Mouse (Mus musculus): ENCODE measurements around the gene 2210016F16Rik. TPM values are rescaled to one million over a fixed set of nuclear protein-coding genes. Genes with fewer than 3 reads are reported as not detected.
"Not testable (repeated sequence)": the region's sequence is repeated elsewhere in the genome, so short reads cannot be mapped to it uniquely, and the experiment has no call there.

The 2210016F16Rik gene
- 1 to 10 TPM; 5.7 to 6.3 TPM for total RNA-seq (2021)
- long read RNA-seq, experiment 1, transcript 2210016F16Rik-201 (4 exons, 3,051 nt) = major isoform, 14 of 16 reads
- long read RNA-seq, experiment 1, partial matches to known transcripts = 2 of 16 reads
- long read RNA-seq, experiment 1, other reads (novel, unspliced or antisense) = 0 of 16 reads
- long read RNA-seq, experiment 2, transcript 2210016F16Rik-201 (4 exons, 3,051 nt) = major isoform, 17 of 25 reads
- long read RNA-seq, experiment 2, partial matches to known transcripts = 1 of 25 reads
- long read RNA-seq, experiment 2, other reads (novel, unspliced or antisense) = 7 of 25 reads

GRCm38 (mm10) chr13:58384779-58385546 lies at the start of gene 2210016F16Rik:
Gene 2210016F16Rik, minus strand, starts transcription at chr13:58385225.
- DNase-seq (ENCODE audit: low spot score in 2 of 2) = peak; percentile 38 to 57

GRCm38 (mm10) chr13:58423061-58423660 lies 38.1 kb upstream of the 2210016F16Rik start:
- DNase-seq (ENCODE audit: low spot score in 2 of 2) = no peak

- no peak for DNase-seq (ENCODE audit: low spot score in 2 of 2)
Measured at GRCm38 (mm10) chr13:58422242-58422641, 37.2 kb upstream of the 2210016F16Rik start.

- no peak for DNase-seq (ENCODE audit: low spot score in 2 of 2)
Measured at GRCm38 (mm10) chr13:58421026-58421425, 36.0 kb upstream of the 2210016F16Rik start.

DNA sequence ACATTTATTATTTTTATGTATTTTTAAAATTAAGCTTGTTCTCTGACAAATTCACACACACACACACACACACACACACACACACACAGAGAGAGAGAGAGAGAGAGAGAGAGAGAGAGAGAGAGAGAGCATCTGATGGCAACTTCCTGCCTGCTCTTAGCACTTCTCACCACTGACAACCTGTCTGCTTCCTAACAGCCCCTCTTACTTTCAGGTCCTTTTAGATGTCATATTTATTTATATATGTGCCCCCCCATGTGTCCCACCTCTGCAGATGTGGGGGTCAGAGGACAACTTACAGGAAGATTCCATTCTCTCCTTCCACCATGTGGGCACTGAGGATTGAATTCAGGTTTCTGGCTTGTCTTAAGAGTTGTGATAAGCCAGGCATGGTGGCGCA lies 34.2 kb upstream of the 2210016F16Rik start:
- DNase-seq (ENCODE audit: low spot score in 2 of 2) = no peak

GRCm38 (mm10) chr13:58418656-58419055 lies 33.6 kb upstream of the 2210016F16Rik start:
- no peak for DNase-seq (ENCODE audit: low spot score in 2 of 2)

- DNase-seq (ENCODE audit: low spot score in 2 of 2) = no peak
Measured at GRCm38 (mm10) chr13:58415838-58416237, 30.8 kb upstream of the 2210016F16Rik start.

GRCm38 (mm10) chr13:58415374-58415773 lies 30.3 kb upstream of the 2210016F16Rik start:
- no peak for DNase-seq (ENCODE audit: low spot score in 2 of 2)

DNA sequence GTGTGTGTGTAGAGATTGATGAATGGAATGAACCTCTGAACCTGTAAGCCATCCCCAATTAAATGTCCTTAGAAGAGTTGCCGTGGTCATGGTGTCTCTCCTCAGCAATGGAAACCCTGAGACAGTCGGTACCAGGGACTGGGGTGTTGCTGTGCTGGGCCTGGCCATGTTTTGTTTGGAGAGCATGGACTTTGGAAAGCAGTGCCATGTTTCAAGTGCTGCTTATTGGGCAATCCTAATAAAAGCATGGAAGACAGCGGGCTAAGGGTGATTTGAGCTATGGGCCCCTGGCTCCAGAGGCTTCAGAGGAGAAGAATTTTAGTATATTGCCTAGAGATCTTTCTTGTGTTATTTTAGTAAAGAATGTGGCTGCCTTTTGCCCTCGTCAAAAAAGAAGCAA lies 26.0 kb upstream of the 2210016F16Rik start:
- no peak for DNase-seq (ENCODE audit: low spot score in 2 of 2)

GRCm38 (mm10) chr13:58403243-58403642 lies 18.2 kb upstream of the 2210016F16Rik start, which contains the start of gene Hnrnpk:
Gene Hnrnpk, minus strand, starts transcription at chr13:58403343.
- not testable (repeated sequence) for DNase-seq (ENCODE audit: low spot score in 2 of 2)

GRCm38 (mm10) chr13:58402744-58403110 lies 17.7 kb upstream of the 2210016F16Rik start:
- no peak for DNase-seq (ENCODE audit: low spot score in 2 of 2)

DNA sequence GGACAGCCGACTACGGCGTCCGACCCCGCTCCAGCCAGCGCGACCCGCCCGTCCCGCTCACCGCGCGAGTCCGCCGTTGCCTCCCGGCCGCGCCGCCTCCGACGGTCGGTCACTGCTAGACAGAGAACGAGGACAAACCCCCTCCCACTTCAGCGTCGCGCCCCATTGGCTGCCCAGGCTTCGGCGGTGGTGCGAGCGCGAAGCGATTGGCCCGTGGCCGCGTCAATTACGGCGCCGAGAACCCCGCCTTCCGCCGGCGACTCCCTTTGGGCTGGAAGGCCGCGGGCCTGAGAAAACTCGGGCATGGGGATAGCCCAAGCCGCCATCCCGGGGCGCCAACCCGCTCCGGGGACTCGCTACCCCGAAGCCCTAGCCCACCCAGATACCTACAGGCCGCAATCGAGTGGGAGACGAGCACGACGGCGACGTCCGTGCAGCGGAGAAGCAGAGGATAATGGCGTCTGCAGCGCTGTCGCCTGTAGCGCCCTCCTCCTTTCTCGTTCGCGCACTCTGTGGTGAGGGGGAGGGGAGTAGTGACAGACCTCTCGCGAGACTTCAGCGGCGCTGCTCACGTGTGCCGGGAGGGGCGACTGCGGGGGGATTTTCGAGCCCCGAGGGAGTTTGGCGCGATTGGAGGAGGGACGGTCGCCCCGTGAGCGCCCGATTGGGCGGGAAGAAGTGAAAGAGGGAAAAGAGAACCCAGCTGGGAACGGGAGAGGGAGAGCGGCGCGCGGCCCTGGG lies 17.1 kb upstream of the 2210016F16Rik start, which contains the start of gene Rmi1:
Gene Rmi1 (plus strand): TSS at position 246 of the 741 bp plus-strand sequence.
- peak; percentile 98 to 100 for DNase-seq (ENCODE audit: low spot score in 2 of 2)

DNA sequence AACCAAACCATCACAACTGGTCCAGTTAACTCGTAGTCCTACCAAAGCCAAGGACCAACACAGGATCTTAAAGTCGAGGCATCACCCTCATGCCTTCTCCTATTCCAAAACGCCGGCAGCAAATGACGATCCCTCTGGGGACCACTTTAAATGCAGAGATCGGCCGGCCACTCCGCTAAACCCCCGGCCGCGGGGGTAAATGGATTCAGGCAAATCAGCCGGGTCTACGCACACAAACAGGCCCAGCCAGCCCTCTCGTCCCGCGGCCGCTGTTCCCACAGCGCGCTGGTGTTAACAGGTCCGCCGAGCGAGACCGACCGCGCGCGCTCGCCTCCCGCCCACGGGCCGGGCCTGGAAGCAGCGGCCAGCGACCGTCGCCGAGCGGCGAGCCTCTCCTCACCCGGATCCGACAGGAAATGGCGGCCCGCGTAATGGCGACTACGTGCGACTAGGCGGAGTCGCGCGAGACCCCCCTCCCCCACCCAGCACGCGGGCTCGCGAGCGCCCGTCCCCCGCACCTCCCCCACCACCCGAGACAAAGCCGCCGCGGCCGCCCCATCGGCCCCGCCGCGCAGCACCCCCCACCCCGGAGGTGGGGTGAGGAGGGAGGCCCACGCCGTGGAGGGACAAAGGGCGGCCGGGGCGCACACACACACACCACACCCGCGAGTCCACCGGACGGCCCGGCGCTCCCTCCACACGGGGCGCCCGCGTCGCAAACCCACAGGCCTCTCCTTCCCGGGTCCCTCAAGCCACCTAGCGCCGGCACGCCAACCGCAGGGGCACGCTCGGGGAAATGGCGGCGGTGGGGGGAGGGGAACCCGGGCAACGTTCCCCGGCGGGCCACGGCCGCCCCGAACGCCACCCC lies 16.3 kb upstream of the 2210016F16Rik start:
- DNase-seq (ENCODE audit: low spot score in 2 of 2) = peak; percentile 74 to 76

- DNase-seq (ENCODE audit: low spot score in 2 of 2) = no peak
Measured at GRCm38 (mm10) chr13:58400576-58400975, 15.6 kb upstream of the 2210016F16Rik start.

DNA sequence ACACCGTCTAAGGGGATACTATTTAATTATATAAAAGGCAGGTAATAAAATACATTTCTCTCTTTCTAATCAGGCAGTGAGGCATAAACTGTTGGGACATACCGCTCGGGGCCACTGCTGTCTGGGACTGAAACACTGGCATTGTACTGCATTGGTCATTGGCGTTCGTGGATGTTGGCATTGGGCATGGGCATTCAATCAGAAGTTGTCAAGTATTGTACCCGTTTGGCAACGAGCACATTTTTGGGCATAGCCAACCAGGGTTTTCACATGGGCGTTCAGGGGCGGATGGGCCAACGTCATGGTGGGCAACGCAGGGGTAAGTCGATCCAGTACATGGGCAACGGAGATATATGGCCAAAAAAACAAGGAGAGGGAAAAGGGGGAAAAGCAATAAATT lies 12.6 kb upstream of the 2210016F16Rik start:
- no peak for DNase-seq (ENCODE audit: low spot score in 2 of 2)

DNA sequence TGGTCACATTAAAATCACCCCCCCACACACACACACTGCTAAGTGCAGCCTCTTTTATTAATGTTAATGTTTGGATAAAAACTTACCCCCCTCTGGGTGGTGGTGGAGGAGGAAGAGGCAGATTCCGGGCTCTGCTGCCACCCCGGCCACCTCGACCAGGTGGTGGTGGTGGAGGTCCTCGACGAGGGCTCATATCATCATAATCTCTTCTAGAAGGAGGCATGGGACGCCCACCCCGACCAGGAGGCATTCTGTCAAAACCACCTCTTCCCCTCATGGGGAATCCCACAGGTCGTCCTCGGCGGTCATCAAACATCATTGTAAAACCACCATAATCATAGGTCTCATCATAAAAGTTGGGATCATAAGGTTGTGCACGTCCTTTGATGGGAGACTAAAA lies 9.4 kb upstream of the 2210016F16Rik start:
- DNase-seq (ENCODE audit: low spot score in 2 of 2) = not testable (repeated sequence)

- DNase-seq (ENCODE audit: low spot score in 2 of 2) = no peak
Measured at GRCm38 (mm10) chr13:58389324-58389951, 4.4 kb upstream of the 2210016F16Rik start.

DNA sequence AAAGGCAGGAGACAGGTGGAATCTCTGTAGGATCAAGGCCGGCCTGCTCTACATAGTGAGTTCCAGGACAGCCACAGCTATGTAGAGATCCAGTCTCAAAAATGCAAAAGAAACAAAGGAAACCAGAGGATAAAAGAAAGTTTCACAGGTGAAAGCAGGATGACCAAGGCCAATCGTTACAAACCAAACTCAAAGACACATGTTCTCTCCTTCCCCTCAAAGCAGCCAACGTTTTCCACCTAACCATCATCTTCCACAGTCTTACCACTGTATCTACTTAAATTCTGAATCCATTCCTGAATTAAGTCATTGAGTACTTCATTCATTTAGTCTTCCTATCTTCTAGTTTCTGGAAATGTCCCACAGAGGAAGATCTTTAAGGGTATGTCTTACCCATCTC lies 3.4 kb upstream of the 2210016F16Rik start:
- DNase-seq (ENCODE audit: low spot score in 2 of 2) = no peak

- DNase-seq (ENCODE audit: low spot score in 2 of 2) = peak; percentile 63 to 69
Measured at GRCm38 (mm10) chr13:58387948-58388347, 2.9 kb upstream of the 2210016F16Rik start.

GRCm38 (mm10) chr13:58385547-58385920 lies 509 bp upstream of the 2210016F16Rik start:
- DNase-seq (ENCODE audit: low spot score in 2 of 2) = no peak

All from layer of hippocampus, postnatal 14 days (tissue).